Mouse (Mus musculus): ENCODE data around the gene Notch1.
A peak's percentile ranks its signal among the peaks of the same experiment; 100 is the strongest.

DNA sequence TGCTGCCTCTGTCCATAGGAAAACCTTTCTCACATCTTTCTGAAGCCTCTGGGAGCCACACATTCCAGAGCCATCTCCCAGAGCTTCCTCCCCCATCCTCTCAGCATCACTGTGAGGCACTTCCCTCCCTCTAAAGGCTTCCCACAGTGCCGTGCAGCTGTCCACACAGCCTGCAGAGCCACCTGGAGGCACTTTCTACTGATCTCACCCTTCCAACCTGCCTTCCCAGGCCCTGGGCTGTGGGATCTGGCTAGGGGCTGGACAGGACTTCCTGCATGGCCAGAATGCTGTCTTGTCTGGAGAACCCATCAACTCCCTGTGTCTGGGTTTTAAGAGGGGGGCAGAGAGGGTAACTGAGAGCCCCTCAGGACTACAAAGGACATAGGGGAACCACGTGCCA lies 31.0 kb upstream of the Notch1 start:
- TF ChIP-seq CTCF (IDR thresholded peaks at IDR 0.05; ENCODE audit: low read depth) = peak; percentile 49
- no peak for TF ChIP-seq EP300 (IDR thresholded peaks at IDR 0.05; ENCODE audit: low read depth)

Data from liver, postnatal 0 days (tissue).